Mouse (Mus musculus) 416B (cell line): ENCODE measurements around the gene Ppid.

Experiments used
- DNase-seq: peaks from one replicate; pipeline ENCODE4 v3.0.0; 2011; ENCODE audit warnings: low read depth

The Ppid gene

DNA sequence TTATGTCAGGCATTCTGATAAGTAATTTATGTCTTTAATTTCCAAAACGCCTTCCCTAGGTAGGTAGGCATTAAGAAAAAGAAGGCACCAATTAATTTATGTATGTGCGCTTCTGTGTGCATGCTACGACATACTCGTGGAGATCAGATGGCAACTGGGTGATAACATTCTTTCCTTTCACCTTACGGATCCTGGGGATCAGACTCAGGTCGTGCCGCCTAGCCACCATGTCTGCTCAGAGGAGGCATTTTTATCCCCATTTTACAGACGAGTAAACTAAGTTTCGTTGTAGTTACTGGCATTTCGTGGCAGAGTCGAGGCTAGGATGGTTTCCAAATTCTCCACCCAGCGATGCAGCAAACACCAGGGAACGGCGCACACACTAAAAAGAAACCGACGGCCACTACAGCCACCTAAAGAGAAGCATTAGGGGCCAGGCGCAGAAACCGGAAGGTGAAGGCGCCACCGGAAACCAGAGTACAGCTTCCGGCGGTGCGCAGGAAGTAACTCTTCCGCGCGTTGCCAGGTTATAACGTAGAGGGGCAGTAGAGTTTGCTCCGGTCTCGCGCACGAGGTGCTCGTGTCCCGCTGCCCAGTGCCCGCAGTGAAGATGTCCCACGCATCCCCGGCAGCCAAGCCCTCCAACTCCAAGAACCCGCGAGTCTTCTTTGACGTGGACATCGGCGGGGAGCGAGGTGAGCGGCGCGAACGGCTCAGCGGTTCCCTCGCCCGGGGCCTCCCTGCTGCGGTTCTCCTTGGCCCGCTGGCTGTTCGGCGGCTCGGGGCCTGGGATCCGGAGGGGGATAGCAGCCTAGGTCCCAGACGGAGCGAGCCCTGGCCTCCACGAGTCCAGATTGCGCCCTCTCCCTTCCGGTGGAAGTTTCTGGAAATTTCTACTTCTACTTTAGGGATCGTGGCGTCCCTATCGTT, at the start of gene Ppid:
Ppid (plus strand) TSS at position 480 of the 930 bp plus-strand sequence.
- DNase-seq = peak; percentile 91

DNA sequence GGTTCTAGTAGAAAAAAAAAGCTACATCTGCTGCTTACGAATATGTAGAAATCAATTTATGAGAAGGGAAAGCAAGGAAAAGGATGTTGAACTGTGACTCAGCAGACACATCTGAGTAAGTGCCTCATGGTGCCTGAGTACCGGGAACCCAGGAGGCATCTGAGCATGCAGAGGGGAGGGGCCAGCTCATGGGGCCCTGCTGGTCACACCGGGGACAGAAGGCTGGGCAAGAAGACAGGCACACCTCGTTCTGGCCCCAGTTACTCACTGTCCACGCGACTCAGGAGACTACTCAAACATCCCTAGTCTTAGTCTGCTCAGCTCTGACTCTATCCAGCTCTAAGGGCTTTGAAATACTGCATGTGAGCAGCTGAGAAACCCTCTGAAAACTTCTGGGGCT, 48.6 kb upstream of the Ppid start:
- peak; percentile 90 for DNase-seq

DNA sequence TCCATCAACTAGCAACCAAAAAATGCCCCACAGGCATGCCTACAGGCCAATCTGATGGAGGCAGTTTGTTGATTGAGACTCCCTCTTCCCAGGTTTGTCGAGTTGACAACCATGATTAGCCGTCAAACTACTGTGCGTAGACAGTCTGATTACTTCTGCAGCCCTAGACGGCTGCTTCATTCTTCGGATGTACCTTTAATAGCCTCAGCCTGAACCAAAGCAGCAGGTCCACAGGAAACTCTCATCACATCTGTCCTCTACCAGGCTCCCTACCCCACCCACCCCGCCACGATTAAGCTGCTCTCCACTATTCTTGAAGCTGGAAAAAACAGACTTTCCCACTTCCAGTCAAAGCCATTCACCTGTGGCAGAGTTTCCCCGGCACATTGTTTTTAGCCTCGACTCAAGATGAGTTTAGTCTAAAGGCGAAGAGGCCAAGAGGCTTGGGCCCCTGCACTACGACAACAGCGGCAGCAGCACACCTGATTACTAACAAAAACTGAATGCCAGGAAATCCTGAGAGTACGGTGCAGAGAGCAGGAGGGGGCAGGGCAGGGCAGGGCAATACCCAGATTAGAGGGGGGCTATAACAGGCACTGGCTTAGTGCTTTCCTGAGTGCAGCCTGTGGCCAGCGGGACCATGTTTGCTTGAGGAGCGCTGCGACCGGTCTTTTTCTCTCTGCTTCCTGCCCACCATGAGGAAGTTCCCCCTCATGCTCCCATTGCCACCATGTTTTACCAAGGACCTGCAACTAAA, 42.3 kb upstream of the Ppid start:
- DNase-seq = no peak

DNA sequence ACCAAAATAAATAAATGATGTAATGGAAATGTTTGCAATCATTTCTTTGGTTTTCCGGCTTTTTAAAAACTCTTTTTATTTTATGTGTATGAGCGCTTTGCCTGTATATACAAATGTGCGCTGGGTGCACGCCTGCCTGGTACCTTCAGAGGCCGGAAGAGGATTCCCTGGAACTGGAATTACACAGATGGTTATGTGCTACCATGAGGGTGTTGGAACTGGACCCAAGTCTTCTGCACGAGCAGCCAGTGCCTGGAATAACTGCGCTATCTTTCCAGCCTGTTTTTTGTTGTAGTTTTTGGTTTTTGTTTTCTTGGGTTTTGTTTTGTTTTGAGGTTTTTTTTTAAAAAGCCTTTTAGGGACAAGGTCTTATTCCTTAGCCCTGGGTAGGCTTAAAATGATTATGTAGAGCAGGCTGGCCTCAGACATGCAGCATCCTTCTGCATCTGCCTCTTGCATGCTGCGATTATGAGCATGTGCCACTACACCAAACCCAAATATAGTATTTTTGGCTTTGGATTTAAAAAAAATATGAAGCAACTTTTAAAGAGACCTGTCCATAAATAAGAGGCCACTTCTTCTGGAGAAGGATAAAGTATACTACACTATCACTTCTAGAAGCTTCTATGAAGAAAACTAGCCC, 41.3 kb upstream of the Ppid start:
- DNase-seq = no peak

DNA sequence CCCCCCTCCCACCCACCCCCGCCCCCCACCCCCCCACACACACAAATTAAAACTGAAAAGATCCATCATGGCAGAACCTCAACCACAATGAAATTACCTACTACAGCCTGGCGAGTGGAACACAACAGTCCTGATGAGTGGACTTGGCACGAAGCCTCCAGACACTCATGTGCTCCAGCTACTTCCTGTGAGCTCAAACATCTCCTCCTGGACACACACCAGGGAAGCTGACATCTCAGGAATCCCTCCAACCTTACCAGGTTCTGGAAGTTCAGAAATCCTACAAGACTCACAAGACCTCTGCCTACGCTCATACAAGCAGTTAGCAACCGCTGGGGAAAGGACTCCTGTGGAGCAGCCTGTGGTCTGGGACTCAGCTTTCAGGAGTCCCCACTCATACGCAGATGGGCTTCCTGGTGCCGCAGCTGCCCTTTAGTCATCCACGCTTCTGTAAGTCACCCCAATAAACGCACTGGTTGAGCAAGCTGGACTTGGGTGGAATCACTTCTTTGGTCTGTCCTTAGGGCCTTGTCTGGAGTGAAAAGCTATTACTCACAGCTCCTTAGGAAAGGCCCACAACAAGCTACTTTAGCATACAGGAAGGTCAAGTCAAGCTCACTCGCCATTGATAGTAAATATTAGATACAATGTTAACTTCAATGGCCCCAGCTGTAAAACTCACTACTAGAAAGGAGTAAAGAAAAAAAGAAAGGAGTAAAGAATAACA, 39.2 kb upstream of the Ppid start:
- DNase-seq = no peak

DNA sequence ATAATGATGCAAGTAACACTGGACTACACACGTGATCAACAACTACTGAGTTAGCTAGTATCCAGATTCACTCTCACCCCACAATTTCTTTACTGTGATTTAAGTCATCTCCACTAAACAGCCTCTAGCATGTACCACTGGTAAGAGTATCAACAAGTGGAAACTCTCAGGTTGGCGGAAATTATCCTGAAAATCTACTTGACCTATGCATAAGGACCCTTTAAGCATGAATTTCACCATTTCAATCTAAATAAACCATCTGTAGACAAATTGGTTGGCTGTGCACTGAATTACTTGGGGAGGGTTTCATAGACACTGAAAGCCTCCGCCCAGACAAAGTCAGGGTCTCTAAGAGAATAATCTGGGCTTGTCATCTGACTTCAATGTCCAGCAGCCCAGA, 37.4 kb upstream of the Ppid start:
- no peak for DNase-seq

DNA sequence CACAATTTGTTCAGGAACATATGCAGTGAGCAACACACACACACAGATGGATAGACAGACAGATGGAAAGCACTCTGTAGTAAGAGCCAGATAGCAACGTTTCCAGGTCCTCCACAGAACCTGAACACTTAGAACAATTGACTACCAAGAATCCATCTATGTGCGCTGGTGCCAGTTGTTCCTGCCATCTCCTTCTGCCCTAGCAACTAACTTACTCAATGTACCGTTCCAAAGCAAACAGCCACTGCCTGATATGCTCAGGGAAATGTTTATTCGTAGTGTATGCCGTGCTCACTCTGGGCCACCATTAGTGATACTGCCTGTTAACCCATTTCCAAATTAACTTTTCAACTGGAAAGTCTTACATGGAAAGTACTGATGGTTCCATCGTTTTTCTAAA, 36.1 kb upstream of the Ppid start:
- DNase-seq = no peak

DNA sequence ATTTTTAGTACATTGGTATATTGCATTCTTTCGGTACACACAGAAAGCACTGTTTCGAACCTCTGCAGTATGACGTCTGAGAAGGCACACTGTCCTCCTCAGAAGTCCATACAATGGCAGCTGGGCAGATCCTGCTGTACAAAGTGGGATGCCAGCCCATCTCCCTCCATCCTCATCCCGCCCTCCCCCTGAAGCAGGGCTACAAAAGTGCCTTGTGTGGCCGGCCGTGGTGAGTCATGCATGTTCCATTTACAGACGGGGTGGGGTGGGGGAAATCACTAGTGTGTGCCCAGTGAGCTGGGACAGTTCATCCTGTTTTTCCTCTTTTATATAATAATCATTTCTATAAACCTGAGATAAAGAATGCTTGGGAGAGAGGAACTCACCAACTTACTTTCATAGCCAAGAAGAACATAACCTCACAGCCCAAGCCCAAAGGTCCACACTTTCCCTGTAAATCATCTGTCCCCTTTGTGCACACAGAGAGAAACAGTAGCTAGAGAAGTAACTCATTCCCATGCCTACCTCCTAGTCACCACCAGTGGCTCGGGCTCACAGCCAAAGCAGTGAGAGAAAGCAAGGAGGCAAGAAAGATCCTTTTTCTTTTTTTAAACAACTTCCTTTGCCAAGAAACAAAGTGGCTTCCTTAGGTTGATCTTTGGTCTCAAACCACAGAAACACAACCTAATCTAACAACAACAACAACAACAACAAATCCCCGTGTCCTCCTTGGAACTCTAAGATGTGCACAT, 31.9 kb upstream of the Ppid start:
- no peak for DNase-seq

DNA sequence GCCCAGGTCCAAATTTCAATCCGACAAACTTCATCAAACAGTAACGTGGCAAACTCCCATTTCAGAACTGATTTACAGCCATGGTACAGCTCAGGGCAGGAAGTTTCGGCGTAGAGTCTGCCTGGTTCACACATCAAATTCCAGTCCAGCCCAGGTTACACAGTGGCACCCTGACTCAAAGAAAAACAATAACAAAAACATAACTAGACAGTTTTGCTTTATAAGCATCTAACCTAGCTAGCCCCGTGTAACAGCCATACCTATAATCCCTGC, 31.4 kb upstream of the Ppid start:
- no peak for DNase-seq

DNA sequence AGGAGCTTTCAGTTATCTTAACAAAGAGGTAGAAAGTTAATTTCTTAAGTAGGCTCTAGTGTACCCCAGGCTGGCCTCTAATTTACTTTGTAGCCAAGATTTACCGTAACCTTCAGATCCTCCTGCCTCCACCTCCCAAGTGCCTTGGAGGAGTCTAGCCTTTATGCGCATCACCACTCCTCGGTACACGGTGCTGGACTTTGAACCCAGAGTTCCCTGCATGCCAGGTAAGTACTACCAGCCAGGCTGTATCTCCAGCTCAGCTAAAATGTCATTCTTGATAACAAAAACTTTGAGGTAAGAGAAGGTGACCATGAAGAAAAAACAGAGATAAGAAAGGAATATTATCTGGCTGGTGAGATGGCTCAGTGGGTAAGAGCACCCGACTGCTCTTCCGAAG, 30.6 kb upstream of the Ppid start:
- no peak for DNase-seq

DNA sequence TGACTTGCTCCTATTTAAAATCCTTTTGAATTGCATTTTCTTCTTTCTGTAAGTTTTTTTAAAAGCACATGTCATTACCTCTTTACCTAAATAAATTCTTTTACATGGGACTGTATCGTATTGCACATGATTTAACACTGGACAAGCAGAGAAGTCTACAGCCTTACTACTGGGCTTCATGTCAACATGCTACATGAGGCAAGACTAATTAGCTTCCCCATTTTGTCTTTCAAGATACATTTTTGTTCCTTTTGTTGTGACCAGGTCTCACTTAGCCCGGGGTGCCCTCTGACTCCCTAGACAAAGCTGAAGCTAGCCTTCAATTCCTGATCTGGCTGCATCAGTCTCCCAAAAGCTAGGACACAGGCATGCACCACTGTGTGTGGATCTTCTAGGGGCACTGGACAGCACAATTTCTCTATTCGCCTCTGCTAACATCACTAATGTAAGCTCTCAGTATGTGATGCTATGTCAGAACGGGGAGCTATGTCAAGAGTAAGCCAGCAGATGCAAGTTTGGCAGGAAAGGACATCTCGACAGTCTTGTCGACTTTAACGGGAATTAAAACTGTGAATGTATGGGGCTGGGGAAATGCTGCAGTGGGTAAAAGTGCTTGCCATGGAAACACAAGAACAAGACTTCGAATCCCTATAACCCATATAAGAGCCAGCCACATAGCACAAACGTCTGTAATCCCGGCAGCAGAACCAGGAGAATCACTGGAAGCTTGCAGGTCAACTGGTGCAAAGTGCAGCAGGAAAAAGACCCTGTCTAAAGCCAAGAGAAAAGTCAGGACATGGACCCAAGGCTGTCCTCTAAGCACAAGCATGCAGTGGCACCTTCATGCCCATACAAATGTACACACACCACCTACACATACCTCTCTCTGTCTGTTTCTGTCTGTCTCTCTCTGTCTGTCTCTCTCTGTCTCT, 29.1 kb upstream of the Ppid start:
- DNase-seq = no peak

DNA sequence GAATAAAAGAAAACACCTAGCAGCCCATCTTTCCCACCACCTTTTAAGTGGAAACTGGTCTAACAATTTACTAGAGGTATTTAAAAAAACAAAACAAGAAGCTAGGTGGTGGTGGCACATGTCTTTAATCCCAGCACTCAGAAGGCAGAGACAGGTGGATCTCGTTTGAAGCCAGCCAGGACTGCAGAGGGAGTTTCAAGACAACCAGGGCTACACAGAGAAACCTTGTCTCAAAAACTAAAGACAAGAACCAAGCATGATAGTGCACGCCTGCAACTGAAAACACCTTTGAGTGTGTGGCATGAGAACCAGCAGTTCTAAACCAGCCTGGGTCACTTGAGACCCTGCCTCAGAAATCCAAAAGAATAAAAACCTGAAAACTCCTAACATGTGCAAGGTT, 27.6 kb upstream of the Ppid start:
- no peak for DNase-seq

DNA sequence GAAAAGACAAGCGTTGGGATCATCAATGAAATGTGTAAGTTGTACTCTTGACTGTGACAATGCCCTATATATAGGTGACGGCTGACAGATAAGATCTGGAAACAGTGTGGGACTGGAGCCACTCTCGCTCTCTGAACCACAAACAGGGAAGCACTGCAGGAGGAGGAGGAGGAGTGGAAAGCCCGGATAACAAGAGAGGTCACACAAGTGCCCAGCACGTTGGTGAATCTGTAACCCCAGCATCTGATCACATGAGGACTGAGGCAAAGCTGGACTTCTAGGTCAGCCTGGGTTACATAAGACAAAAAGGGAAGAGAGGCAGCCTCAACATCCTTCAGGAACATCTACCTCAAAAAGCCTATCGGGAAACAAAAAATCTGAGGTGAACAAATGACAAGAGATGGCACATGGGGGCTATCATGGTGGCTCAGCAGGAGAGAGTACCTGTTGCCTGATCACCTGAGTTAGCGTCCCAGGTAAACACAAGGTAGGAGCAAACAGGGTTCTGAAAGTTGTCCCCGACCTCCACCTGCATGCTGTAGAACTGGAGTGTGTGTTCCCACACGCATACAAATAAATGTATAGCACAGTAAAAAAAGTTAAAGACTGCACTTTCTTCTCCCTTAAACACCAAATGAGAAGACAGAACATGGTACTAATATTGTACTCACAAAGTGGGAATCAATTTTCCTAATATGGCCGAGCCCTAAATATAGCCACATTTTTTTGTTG, 26.1 kb upstream of the Ppid start:
- no peak for DNase-seq

DNA sequence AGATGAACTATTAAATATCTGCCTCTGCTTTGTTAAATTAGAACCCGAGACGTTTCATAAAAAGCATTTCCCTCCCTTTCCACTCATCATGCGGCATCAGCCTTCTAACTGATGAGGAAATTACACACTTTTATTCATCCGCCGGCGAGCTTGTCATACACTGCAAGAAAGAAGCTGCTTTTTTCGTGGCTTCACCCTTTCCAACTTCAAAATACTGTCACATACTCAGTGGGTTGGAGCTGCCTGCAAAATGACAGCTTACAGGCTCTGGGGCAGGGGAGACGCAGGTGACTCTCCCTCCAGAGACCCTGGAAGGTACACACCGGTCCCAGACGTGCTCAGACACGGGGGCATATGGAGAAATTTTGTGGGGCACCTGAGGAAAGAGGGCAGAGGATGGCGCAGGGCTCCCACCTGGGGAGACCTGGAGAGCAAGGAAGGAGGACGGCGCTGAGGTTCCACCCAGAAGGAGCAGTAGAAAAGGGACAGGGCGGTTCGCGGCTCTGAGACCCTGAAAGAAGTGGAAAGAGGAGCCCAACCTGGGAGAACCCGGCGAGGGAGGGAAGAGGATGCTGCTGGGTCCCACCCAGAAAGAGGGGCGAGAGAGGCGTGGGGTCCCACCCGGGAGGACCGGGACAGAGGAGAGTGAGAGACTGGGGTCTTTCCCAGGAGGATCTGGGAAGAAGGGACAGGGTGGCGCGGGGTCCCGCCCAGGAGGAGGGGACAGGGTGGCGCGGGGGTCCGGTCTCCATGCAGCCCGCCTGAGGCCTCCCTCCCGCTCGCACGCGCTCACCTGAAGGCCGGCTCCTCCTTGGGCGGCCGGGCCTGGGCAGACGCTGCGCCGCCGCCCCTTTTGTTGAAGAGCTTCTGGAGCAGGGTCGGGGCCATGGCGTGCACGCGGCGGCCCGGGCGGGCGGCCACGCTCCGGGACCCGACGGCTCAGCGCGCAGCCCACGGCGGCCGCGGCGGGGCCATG, 24.1 kb upstream of the Ppid start:
- DNase-seq = peak; percentile 41

DNA sequence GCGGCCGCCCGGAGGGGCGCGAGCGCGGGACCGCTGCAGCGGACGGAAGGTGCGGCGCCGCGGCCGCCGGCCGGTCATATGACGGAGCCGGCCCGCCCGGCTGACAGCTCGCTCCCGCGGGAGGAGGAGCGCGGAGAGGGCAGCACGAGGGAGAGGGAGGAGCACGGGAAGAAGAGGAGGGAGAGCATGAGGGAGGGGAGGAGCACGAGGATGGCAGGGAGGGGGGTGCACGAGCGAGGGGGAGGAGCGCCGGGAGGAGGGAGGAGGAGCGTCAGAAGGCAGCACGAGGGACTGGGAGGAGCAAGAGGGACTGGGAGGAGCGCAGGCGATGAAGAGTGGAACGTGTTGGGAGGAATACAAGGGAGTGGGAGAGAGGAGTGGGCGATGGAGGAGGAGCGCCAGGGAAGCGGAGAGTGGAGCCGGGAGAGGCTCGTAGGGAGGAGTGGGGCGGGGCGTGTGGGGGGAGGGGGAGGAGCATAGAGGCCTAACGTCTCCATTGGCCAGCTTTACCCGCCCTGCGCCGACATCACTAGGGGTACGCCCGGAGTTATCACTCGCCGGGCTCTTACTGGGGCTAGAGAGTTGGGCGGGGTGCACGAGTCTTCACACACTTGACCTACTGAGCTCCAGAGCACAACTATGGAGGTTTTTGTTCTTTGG, 23.3 kb upstream of the Ppid start, which contains the start of gene Fnip2:
Fnip2 (minus strand) TSS at position 94 of the 660 bp plus-strand sequence.
- DNase-seq = peak; percentile 98

DNA sequence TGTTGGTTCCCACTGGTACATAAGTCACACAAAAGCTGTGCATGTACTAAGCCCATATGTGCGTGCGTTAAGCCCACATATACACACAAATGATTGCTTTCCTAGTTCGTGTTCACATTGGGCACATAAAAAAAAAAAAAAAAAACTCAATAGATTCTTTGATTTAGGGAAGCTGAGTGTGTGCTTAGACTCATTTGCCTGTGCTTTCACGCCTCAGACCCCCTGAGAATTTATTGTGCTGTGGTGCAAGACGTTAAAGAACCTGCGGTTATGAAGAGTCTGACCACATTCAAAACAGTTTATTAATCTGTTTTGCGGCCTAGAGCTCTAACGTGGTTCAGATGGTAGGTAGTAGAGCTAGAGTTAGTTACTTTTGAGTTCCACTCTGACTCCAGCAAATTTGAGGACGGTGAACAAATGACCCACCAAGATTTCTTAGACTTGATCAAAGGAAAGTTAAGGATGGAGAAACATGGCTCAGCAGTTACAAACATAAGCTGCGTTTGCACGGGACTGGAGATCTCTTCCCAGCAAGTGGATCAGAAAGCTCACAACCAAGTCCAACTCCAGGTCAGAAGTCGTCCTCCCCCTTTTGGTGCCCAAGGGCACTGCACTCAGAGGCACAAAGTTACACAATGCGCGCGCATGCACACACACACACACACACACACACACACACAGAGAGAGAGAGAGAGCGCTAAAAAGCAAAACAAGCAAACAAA, 22.4 kb upstream of the Ppid start:
- peak; percentile 31 for DNase-seq

DNA sequence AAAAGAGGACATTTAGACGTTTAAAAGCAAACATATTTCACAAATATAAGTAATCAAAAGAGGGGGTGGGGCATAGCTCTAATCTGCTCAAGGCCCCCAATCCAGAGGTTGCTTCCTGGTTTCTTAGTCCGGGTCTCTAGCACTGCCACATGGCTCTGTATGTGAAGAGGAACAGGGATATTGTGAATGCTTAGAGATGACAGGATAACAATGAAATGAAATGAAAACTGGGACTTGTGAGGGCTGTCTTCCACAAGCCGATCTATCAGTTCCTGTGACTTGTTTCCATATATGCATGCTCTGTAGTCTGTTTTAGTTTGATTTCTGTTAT, 21.8 kb upstream of the Ppid start:
- DNase-seq = no peak
